Mouse (Mus musculus): ENCODE measurements around the gene Gpr62.
"Not testable (repeated sequence)": the region's sequence is repeated elsewhere in the genome, so short reads cannot be mapped to it uniquely, and the experiment has no call there.

Gpr62 gene

DNA sequence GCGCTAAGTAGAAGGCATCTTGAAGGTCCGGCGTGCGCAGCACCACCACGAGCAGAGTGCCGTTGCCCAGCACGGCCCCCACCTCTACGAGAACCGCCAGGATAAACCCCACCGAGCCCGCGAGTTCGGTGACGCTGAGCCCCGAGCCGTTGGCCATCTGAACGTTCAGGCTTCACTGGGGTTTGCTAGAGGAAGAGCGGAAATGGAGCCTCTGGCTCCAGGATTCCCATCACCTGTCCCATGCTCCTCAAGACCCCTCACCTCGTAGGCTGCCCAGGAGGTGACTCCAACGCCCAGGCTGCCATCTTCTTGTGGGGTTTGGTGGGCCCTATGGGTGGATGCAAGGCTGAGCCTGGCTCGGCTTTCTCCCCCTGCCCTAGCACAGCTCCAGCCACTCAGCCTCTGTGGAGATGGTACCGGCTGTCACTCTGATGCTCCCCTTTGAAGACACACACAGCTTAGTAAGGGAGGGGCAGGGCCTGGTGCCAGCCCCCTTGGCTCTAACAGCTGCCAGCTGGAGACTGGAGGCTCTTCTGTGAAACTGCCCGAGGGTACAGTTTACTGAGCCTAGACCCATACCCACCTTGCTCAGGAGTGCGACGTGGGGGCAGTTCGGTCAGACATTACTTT, at the start of gene Gpr62:
TSS of gene Gpr62 (minus strand) at position 368 of the 630 bp plus-strand sequence.
- DNase-seq: peak; percentile 91

GRCm38 (mm10) chr9:106514273-106514672, 48.5 kb upstream of the Gpr62 start, which contains the start of gene Iqcf5:
Iqcf5 (plus strand) TSS chr9:106514573.
- DNase-seq: no peak

DNA sequence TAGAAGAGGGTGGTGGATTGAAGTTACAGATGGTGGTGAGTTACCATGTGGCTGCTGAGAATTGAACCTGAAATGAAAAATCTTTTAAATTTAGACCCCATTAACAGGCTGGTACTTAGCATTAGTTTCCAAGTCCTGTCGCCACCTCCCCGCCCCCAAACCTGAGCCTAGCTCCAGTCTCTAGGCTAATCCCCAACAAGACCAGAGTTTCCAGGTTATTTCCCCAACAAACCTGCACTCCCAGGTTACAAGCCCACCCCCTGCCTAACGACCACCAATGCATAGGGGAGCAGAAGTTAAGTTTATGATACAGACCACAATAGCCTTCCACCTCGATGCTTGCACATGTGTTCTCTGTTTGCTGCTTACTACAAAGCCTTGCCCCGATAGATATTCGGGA, 47.8 kb upstream of the Gpr62 start:
- DNase-seq: no peak

- no peak for DNase-seq
Measured at GRCm38 (mm10) chr9:106512729-106513450, 47.2 kb upstream of the Gpr62 start.

GRCm38 (mm10) chr9:106509356-106509755, 43.6 kb upstream of the Gpr62 start:
- no peak for DNase-seq

DNA sequence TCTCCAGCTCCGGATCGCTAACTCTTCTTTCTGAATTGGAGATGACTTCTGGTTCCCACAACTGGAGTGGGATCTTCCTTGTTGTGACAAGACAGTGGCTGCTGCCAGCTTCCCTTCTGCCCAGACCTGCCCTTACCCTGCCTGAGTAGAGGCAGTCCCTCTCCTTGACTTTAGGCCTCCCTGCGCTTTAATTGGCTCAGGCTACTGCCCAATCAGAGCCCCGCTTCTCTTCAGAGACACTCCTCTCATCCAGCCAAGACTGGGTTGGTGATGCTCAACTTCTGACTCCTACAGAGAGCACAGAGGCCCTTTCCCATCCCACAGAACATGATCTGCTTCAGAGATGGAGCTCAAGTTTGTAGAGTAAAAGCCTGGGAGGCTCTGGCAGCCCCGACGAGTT, 38.5 kb upstream of the Gpr62 start:
- no peak for DNase-seq

GRCm38 (mm10) chr9:106501846-106502245, 36.1 kb upstream of the Gpr62 start:
- no peak for DNase-seq

GRCm38 (mm10) chr9:106499667-106500066, 33.9 kb upstream of the Gpr62 start, which contains the start of gene Iqcf1:
Iqcf1 (plus strand) TSS chr9:106499967.
- no peak for DNase-seq

DNA sequence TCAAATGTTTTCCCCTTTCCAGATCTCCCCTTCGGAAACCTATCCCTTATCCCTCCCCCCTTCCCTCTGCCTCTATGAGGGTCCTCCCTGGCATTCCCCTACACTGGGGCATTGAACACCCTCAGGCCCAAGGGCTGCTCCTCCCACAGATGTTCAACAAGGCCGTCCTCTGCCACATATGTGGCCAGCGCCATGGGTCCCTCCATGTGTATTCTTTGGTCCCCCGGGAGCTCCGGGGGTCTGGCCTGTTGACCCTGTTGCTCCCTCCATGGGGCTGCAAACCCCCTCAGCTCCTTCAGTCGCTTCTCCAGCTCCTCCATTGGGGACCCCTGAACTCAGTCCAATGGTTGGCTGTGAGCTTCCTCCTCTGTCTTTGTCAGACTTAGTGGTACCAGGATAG, 21.9 kb upstream of the Gpr62 start:
- DNase-seq: not testable (repeated sequence)

DNA sequence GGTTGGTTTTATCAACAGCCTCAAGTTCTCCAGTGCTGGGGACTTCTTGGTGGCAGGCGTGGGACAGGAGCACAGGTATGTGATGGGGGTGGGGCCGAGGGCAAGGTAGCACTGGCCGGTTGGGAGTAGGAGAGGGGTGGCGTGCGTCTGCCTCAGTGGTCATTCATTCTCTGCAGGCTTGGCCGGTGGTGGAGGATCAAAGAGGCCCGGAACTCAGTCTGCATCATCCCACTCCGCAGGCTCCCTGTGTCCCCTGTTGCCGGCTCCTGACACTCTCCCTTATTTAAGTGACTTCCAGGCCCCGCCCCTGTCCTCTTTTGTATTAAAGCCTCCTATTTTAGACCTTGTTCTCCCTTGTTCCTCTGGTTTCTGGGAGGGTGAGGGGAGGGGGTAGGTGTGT, 19.3 kb upstream of the Gpr62 start:
- peak; percentile 6 for DNase-seq

DNA sequence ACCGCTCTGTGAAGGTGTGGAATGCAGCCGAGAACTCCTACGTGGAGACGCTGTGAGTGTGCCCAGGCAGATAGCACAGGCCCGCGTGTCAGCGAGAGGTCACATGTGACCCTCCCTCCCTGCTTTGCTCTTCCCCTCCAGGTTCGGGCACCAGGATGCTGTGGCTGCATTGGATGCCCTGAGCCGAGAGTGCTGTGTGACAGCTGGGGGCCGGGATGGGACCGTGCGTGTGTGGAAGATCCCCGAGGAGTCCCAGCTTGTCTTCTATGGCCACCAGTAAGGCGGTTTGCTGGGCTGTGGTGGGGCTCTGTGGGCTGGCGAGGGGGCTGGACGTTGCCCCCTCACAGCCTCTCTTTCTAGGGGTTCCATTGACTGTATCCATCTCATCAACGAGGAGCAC, 17.9 kb upstream of the Gpr62 start:
- no peak for DNase-seq

- DNase-seq: peak; percentile 10
Measured at GRCm38 (mm10) chr9:106483136-106483535, 17.4 kb upstream of the Gpr62 start.

- DNase-seq: peak; percentile 14
Measured at GRCm38 (mm10) chr9:106482578-106483115, 16.9 kb upstream of the Gpr62 start.

GRCm38 (mm10) chr9:106481676-106482075, 15.9 kb upstream of the Gpr62 start:
- DNase-seq: peak; percentile 15

DNA sequence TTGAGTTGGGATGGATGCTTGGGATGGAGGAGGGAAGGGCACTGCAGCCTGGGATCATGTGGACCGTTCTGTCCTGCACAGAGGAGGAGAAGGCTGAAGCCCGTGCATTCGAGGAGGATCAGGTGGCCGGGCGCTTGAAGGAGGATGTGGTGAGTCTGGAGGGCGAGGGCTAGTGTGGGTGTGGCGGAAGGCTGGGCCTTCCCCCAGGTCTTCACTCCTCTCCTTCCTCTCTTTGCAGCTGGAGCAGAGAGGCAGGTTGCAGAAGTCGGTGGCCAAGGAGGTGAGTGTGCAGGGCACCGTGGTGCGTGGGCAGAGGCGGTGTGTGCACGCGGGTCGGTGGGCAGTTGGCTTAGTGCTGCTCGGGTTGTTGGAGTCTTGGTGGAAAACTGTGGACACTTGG, 15.3 kb upstream of the Gpr62 start:
- DNase-seq: peak; percentile 24

DNA sequence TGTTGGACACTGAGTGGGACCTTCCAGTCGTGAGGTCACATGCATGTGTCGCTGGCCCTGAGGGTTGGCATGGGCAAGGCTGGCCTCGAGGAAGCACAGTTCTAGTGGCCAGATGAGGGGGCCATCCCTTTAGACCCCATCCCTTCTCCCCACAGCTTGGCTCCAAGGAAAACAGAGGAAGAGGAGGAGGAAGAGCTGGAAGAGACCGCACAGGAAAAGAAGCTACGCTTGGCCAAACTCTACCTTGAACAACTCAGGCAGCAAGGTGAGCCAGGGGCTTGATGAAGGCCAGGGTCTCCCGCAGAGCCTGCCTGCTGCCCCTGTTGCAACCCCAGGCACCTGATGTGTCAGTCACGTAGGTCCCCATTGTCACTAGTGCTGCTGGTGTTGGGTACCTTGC, 14.8 kb upstream of the Gpr62 start:
- no peak for DNase-seq

- DNase-seq: peak; percentile 39
Measured at GRCm38 (mm10) chr9:106478101-106478500, 12.4 kb upstream of the Gpr62 start.

GRCm38 (mm10) chr9:106477649-106478048, 11.9 kb upstream of the Gpr62 start:
- DNase-seq: no peak

GRCm38 (mm10) chr9:106476924-106477484, 11.3 kb upstream of the Gpr62 start, which contains the start of gene Parp3:
Parp3 (minus strand) TSS chr9:106476949.
- DNase-seq: peak; percentile 100

DNA sequence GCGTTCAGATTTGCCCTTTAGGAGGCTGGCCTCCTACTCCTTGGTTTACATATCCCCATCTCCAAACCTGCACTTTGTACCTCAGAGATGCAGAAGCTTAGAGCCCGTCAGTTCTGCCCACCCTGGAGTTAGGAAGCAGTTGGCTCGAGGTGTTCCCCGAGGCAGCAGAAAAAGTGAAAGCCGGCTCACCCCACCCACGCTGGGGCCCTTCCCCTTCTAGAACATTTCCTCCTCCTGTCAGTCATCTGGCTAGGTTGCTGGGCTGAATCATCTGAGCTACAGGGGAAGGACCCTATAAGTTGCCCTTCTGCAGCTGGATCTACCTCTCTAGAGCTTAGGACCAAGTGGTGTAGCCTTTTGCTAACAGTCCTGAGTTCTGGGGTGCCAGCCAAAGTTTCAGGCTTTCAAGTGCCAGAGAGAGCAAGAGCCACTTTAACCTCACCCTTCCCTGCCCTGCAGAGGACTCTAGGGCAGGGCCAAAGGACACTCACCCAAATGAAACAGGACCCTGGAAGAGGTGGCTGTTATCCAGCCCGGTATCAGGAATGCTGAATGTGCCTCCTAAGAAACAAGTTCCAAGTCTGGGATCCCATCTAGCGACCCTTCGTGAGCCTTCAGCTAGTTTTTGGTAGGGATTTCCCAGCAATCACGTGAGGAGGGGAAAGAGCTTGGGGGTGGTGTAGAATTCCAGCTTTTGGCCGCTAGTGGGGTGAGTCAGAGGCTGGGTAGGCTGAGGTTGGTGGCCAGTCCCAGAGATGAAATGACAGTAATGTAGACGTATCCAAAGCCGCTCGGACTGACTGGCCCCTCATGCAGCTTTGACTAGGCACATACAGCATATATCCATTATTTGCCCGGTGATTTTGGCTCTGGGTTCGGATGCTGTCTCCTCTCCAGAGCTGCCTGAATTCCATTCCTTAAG, 10.5 kb upstream of the Gpr62 start:
- no peak for DNase-seq

- DNase-seq: no peak
Measured at GRCm38 (mm10) chr9:106475663-106476001, 9.9 kb upstream of the Gpr62 start, which contains the start of gene Rrp9. Rrp9 (plus strand) TSS chr9:106475963.

- DNase-seq: peak; percentile 76
Measured at GRCm38 (mm10) chr9:106475046-106475445, 9.3 kb upstream of the Gpr62 start.

DNA sequence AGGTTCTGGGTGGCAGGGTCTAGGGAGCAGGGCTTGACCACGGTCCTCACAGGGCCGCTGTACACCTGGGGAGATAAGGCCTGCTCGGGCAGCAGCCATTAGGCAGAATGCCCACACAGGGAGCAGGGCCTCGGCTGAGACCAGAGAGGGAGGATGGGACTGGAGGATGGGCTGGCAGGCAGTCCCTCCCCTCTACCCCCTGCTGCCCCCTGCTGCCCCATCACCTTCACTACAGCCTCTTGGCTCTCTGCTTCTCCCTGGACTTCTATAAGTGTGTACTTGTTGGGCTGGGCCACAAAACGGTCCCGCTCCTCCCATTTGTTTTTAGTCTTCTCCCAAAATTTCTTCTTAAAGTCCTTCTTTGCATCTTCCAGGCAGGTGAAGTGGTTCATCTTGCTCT, 8.7 kb upstream of the Gpr62 start:
- DNase-seq: peak; percentile 87
